Mouse (Mus musculus): ENCODE results near the gene Nxnl2.
A peak's percentile ranks its signal among the peaks of the same experiment; 100 is the strongest.
"Not testable (repeated sequence)": the region's sequence is repeated elsewhere in the genome, so short reads cannot be mapped to it uniquely, and the experiment has no call there.

The Nxnl2 gene

DNA sequence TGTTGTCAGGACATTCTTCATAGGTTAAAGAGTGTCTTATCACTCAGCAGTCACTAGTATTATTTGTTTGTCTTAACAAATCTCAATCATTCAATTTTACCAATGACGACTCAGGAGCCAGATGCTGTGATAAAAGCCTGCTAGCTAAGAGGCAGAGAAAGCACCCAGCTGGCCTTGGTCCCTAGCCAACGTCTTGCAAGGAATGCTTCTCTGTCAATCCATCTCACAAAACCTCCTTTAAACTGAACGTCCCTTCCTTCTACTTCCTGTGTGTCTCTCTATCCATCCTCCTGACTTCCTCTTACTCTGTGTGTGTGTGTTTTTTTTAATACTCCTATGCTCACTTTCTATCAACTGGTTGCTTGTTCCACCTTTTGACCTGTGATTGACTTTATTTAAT lies 8.5 kb downstream of the Nxnl2 start:
- DNase-seq (ENCODE audit: low read depth): no peak

DNA sequence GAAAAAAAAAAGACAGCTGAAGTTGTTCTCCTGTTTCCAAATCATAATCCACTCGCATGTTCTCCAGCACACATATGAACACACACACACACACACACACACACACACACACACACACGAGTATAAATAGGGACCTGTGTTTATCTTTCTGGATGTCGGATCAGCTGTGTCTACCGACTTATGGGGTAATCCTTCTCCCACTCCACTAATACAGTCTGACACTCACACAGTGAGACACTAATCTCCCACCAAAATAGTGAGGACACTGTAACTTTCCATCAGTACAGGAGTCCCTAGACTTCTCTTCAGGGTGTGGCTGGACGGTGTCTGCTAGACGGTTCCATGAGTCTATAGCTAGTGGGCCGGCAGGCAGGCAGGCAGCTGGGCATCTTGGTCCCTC lies 11.4 kb downstream of the Nxnl2 start:
- DNase-seq (ENCODE audit: low read depth): no peak

DNA sequence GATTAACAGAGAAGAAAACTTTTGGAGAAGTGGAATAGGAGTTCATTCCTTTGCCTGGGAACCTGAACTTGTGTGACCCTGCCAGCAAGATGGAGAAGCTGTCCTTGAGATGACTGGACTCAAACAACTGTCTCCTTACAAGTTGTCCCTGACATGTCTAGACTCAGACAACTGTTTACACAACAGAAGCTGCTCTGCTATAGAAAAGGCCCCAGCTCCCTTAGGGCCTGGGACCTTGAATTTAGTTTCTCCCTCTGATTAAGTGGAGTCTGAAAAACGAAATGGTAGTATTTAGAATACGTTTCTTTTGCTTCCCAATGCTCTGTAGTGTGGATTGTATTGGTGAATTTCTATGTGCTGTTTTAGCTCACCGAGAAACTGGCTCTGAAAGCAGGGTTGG lies 14.1 kb downstream of the Nxnl2 start:
- DNase-seq (ENCODE audit: low read depth): no peak

DNA sequence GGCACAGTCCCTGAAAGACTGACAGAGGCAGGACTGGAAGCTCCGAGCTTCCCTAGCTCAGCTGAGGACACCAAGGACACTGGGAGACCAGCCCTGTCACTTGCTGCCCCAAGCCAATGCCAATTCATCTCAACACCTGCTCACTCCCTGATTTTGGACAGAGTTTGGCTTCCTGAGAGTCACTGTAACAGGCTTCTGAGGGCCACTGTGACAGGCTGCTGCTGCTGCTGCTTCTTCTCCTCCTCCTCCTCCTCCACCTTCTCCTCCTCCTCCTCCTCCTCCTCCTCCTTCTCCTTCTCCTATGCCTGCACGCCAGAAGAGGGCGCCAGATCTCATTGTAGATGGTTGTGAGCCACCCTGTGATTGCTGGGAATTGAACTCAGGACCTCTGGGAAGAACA lies 19.5 kb downstream of the Nxnl2 start:
- DNase-seq (ENCODE audit: low read depth): no peak

DNA sequence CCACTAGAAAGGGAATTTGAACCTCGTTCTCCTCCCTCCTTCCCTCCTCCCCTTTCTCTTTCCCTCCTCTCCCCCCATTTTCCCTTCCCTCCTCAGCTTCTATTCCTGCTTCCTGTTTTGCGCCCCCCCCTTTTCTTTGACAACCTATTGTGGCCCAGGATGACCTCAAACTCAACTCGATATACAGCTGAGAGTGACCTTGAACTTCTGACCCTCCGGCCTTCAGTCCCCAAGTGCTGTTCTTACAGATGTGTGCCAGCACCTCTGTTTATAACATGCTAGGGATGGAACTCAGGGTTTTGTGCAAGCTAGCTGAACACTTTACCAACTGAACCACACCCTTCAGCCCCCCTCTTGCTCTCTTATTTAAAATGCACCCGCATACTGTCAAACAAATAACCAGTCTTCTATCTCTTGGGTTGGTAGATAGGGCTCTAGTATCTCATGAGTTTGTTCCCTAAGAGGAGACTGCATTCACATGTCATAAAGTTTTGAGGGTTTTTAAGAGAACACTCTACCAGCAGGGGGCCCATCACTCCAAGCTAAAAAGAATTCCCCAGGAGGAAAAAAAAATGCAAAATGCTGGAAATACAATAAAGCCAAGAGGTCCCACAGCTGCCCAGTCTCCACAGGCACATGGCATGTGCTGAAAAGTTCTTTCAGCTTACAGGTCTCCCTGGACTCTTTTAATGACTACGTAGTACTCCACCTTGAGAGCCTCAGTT lies 20.8 kb downstream of the Nxnl2 start:
- DNase-seq (ENCODE audit: low read depth): no peak

DNA sequence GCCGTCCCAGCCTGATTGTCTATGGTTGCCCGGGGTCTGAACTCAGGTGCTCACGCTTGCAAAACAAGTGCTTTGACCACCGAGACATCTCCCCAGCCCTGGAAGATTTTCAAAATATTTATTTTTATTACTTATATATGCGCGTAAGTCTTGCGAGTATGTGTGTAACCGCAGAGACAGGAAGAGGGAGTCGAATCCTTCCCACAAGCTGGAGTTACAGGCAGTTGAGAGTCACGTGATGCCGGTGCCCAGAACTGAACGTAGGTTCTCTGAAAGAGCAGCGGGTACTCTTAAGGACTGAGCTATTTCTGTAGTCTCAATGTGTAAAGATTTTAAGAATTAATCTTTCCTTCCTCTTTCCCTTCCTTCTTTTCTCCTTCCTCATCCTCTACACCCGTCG lies 23.1 kb downstream of the Nxnl2 start:
- no peak for DNase-seq (ENCODE audit: low read depth)

DNA sequence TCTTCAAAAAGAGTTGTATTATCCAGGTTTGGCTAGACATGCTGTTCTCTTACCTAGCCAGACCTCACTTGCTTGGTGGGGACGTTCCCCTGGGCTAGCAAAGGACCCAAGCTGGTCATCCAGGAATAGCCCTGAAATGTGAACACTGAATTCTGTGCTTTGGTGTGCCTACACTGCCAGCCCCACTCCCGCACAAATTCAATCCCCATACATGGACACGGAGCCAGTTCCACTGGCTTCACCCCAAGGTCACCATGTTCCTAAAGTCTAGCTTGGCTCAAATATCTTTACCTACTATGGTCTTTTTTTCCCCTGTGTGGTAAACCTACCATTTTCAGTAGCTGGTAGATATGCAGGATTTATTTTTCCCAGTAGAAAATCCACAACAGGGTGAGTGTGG lies 26.9 kb downstream of the Nxnl2 start:
- DNase-seq (ENCODE audit: low read depth): no peak

DNA sequence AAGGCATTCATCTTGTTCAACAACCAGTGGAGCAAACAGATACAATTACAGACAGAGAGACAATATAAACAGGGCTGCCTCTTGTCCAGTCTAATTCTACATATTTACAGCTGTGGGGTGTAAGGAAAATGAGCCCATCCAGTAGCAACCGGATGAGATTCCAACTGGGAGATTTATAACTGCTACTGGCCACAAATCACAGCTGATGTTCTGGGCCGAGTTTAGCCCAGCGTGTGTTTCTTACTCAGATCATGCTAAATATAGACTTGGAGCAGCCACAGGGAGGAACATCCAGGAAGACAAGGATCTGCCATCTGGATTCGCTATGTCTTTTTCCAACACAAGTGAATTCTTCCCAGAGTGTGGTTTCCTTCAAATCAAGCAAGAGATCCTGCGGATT lies 27.4 kb downstream of the Nxnl2 start:
- no peak for DNase-seq (ENCODE audit: low read depth)

DNA sequence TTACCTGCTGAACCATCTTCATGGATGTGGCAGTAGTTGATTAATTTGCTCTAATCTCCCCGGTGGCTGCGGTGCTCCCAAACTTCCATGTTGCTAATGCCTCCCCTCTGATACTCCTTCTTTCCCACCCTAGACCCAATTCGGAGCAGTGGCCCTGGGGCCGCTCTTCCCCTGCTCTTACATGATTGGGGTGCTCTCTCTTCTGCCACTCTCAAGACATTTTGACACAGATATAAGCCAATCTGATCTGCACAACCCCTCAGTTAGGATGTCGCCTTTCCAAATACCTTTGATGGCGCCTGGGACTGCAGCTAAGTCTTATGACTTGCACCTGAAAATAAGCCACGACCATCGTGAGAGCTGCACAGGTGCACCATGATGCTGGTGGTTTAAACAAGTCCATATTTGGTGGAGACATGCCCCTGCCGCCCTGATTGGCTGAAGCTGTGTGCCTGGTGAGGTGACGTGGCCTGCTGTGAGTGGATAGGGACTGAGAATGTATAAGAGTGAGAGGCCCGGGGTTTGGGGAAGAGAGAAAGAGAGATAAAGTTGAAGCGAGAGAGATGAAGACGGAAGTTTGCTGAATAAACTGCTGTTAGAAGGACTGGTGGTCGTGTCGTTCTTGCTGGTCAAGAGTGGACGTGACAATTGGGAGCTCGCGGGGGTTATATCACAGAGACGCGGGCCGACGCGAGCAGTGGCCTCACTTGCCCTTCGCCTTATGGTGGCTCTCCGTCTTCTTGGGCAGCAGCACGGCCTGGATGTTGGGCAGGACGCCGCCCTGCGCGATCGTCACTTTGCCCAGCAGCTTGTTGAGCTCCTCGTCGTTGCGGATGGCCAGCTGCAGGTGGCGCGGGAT lies 31.4 kb downstream of the Nxnl2 start:
- not testable (repeated sequence) for DNase-seq (ENCODE audit: low read depth)

DNA sequence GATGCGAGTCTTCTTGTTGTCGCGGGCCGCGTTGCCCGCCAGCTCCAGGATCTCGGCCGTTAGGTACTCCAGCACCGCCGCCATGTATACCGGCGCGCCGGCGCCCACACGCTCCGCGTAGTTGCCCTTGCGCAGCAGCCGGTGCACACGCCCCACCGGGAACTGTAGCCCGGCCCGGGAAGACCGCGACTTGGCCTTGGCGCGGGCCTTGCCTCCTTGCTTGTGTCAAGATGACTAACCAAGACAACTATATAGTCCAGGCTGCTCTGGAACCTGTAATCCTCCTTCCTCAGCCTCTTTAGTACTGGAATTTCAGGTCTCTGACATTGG lies 32.0 kb downstream of the Nxnl2 start:
- peak; percentile 34 for DNase-seq (ENCODE audit: low read depth)

DNA sequence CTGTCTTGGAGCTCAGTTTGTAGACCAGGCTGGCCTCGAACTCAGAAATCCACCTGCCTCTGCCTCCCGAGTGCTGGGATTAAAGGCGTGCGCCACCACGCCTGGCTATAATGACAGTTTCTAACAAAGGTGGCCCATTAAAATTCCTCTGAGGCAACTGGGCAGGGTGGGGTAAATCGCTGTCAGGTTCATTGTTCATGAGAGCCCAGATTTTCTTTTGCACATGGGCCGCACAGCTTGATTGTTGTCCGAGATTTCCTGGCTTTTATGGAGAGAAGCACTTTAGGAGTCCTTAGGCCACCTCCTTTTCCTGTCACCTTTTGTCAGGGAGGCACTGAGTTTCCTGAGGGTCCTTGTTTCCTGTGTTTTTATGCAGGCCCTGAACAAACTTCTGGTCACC lies 32.6 kb downstream of the Nxnl2 start:
- no peak for DNase-seq (ENCODE audit: low read depth)

DNA sequence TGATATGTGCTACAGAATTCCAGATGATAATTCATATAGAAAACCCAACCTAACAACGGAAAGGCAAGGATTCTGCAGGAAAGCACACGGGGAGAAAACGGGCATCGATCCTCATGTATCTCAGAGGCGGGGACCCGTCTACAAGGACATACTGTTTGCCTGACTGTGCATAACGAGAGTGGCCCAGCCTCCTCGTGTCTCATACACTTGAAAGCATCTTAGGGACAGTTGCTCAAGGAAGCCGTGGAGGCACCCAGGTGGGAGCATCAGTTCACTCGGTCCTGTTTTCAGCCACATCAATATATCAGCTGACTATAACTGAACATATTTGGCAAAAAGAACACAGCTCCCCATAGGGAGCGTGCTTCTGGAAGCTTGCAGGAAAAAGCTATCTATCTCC lies 33.3 kb downstream of the Nxnl2 start:
- not testable (repeated sequence) for DNase-seq (ENCODE audit: low read depth)

DNA sequence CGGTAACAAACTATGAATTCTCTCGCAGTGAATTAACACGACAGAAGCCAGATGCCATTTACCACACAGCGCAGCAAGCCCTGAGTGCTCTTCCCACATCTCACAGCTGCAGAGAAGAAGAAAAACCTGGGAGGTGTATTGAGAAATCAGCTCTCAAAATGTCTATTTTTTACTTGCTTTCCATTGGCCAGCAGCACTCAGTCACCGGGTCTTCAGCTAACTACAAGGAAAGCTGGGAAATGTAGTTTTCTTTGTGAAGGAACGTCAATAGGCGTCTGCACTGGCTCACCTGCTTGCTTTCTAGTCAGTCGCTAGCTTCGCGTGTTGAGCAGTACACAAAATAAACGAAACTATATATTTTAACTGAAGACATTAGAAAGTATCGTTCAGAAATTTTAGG lies 37.1 kb downstream of the Nxnl2 start:
- DNase-seq (ENCODE audit: low read depth): no peak

DNA sequence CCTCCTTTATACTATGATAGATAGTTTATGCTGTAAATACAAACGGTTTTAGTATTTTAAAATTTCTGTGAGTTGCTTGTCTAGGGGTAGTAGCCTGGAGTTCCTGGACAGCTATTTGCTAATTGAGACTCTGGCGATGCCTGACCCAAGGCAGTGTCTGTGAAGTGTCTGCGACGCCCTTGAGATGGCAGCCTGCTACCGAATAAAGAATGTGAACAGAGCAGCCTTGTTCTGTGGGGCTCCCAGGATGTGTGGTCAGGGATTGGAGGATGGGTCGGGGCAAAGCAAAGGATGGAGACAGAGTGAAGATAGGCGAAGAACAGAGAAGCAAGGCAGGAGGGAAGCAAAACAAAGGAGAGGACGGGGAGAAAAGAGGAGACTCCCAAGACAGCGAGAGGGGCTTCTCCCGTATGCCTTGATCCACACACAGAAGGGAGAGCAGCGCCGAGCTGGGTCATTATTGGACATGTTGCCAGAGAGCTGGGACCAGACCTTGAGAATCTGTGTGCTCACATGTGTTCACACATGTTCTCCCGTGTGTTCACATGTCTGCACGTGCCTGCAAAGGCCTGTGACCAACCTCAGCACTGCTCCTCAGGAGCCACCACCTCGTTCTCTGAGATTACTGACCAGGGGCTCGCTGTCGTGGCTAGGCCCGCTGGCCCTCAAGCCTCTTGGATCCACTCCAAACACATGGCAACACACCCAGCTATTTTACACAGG lies 37.7 kb downstream of the Nxnl2 start:
- DNase-seq (ENCODE audit: low read depth): no peak

DNA sequence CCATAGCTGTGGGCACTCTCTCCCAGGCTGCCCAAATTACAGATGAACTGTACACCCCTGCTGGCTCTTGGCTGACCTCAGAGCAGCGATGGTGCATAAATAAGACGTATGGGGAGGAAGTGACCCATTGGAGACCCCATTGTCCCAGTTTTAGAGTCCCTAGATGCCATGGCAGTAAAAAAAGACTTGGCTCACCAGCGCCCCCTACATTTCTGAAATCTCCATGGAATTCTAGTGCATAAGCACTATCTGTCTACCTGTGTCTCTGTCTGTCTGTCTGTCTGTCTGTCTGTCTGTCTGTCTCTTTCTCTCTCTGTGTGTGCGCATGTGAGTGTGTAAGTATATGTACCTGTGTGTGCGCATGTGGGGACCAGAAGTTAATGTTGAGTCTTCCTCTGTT lies 39.8 kb downstream of the Nxnl2 start:
- no peak for DNase-seq (ENCODE audit: low read depth)

DNA sequence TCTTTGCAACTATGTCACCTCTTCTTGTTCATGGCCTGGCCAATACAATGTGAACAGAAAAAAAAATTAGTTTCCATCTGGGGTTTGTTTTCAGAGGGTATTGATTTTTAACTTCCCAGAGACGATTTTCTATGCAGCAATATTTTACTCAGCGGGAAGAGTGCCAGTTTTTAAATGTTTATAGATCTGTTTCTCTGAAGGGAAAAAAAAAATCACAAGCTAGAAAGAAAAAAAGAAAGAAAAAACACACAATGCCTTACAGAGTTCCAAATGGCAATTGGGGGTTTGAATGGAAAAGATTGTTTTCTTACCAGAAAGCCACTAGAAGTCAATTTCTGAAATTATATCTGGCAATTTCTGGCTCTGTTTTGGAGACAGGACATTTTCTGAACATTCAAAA lies 43.9 kb downstream of the Nxnl2 start:
- DNase-seq (ENCODE audit: low read depth): no peak

DNA sequence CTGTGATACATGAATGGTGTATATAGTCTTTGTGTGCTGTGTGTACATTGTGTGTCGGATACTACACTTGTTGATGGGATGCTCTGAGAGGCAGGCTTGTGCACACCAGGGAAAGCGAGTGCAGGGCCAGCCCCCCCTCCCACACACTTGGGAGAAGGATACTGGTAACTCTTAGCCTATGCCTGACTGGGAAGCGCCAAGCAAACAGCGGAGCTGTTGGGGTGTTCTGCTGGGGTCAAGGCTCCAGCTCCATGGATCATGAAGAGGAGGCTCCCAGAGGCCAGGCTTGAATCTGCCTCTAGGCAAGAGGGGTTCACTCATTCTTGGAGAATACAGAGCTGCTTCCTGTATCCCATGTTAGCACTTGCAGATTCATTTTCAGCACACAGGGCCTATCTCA lies 50.1 kb downstream of the Nxnl2 start:
- no peak for DNase-seq (ENCODE audit: low read depth)

DNA sequence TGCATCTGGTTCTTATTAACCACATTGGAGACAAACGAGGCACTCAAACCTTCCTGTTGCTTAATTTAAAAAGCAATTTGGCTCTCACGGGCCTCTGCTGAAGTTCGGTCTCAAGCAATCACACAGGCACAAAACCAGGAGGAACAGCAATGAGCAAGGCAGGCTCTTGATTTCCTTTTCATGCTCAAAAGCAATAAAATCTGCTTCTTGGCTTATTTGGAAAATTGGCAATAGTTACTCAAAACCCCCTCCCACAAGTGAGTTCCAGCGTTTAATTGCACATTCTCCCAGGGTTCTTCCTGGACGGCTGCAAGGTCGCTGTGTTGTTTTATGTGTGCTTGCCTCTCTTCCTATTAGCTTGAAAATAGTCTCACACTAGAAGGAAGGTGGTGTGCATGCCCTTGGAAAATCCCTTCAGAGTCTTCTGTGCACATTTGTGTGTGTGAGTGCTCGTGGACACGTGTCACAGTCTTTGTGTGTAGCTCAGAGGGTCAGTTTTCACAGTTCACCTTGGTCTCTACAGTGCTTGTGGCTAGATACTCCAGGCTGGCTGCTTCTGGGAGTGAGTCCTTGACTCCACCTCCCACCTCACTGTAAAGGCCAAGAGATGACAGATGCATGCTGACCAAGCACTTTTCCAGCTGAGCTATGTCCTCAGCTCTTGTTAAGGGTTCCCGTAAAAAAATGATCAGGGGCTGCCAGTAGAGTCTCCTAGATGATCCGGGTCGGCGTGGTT lies 50.8 kb downstream of the Nxnl2 start:
- DNase-seq (ENCODE audit: low read depth): no peak

Data from c-Kit-positive CD71-positive TER-119-negative erythroid progenitor cells, embryonic 14.5 days (primary cell).